Mouse (Mus musculus): ENCODE measurements around the gene Vsig1. TPM values are rescaled to one million over a fixed set of nuclear protein-coding genes. Genes with fewer than 3 reads are reported as not detected.

The Vsig1 gene
- not detected in 2 replicates for total RNA-seq (2017)

- ATAC-seq (ENCODE audit: extremely low read depth, insufficient number of reproducible peaks, low FRiP score, poor library complexity, severe bottlenecking) = no peak
Observed at GRCm38 (mm10) chrX:140907360-140907759, at the start of gene Vsig1. Vsig1 (plus strand) TSS chrX:140907608.

- no peak for ATAC-seq (ENCODE audit: extremely low read depth, insufficient number of reproducible peaks, low FRiP score, poor library complexity, severe bottlenecking)
Observed at GRCm38 (mm10) chrX:140862760-140863159, 44.6 kb upstream of the Vsig1 start.

- ATAC-seq (ENCODE audit: extremely low read depth, insufficient number of reproducible peaks, low FRiP score, poor library complexity, severe bottlenecking) = no peak
Observed at GRCm38 (mm10) chrX:140863431-140863830, 44.0 kb upstream of the Vsig1 start.

GRCm38 (mm10) chrX:140887193-140887592 is 20.2 kb upstream of the Vsig1 start:
- ATAC-seq (ENCODE audit: extremely low read depth, insufficient number of reproducible peaks, low FRiP score, poor library complexity, severe bottlenecking) = no peak

- no peak for ATAC-seq (ENCODE audit: extremely low read depth, insufficient number of reproducible peaks, low FRiP score, poor library complexity, severe bottlenecking)
Observed at GRCm38 (mm10) chrX:140891796-140892195, 15.6 kb upstream of the Vsig1 start.

GRCm38 (mm10) chrX:140903487-140903886 is 3.9 kb upstream of the Vsig1 start:
- no peak for ATAC-seq (ENCODE audit: extremely low read depth, insufficient number of reproducible peaks, low FRiP score, poor library complexity, severe bottlenecking)

GRCm38 (mm10) chrX:140921321-140921720 is 13.9 kb downstream of the Vsig1 start:
- ATAC-seq (ENCODE audit: extremely low read depth, insufficient number of reproducible peaks, low FRiP score, poor library complexity, severe bottlenecking) = no peak

- no peak for ATAC-seq (ENCODE audit: extremely low read depth, insufficient number of reproducible peaks, low FRiP score, poor library complexity, severe bottlenecking)
Observed at GRCm38 (mm10) chrX:140932066-140932465, 24.7 kb downstream of the Vsig1 start.

GRCm38 (mm10) chrX:140933263-140933662 is 25.9 kb downstream of the Vsig1 start:
- no peak for ATAC-seq (ENCODE audit: extremely low read depth, insufficient number of reproducible peaks, low FRiP score, poor library complexity, severe bottlenecking)

- no peak for ATAC-seq (ENCODE audit: extremely low read depth, insufficient number of reproducible peaks, low FRiP score, poor library complexity, severe bottlenecking)
Observed at GRCm38 (mm10) chrX:140936271-140936670, 28.9 kb downstream of the Vsig1 start.

- ATAC-seq (ENCODE audit: extremely low read depth, insufficient number of reproducible peaks, low FRiP score, poor library complexity, severe bottlenecking) = no peak
Observed at GRCm38 (mm10) chrX:140953618-140954017, 46.2 kb downstream of the Vsig1 start.

GRCm38 (mm10) chrX:140956272-140956940 is 49.0 kb downstream of the Vsig1 start, which contains the start of the genes Psmd10 and Atg4a:
Psmd10 (minus strand) TSS chrX:140956728.
Atg4a (plus strand) TSS chrX:140956907.
- peak; percentile 99 for ATAC-seq (ENCODE audit: extremely low read depth, insufficient number of reproducible peaks, low FRiP score, poor library complexity, severe bottlenecking)

- no peak for ATAC-seq (ENCODE audit: extremely low read depth, insufficient number of reproducible peaks, low FRiP score, poor library complexity, severe bottlenecking)
Observed at GRCm38 (mm10) chrX:140956959-140957358, 49.6 kb downstream of the Vsig1 start.

GRCm38 (mm10) chrX:140978943-140979342 is 71.5 kb downstream of the Vsig1 start:
- no peak for ATAC-seq (ENCODE audit: extremely low read depth, insufficient number of reproducible peaks, low FRiP score, poor library complexity, severe bottlenecking)

GRCm38 (mm10) chrX:140979546-140979945 is 72.1 kb downstream of the Vsig1 start:
- ATAC-seq (ENCODE audit: extremely low read depth, insufficient number of reproducible peaks, low FRiP score, poor library complexity, severe bottlenecking) = no peak

- no peak for ATAC-seq (ENCODE audit: extremely low read depth, insufficient number of reproducible peaks, low FRiP score, poor library complexity, severe bottlenecking)
Observed at GRCm38 (mm10) chrX:140980163-140980562, 72.8 kb downstream of the Vsig1 start.

GRCm38 (mm10) chrX:140983206-140983960 is 76.0 kb downstream of the Vsig1 start:
- no peak for ATAC-seq (ENCODE audit: extremely low read depth, insufficient number of reproducible peaks, low FRiP score, poor library complexity, severe bottlenecking)

- ATAC-seq (ENCODE audit: extremely low read depth, insufficient number of reproducible peaks, low FRiP score, poor library complexity, severe bottlenecking) = no peak
Observed at GRCm38 (mm10) chrX:140984795-140985194, 77.4 kb downstream of the Vsig1 start.

- no peak for ATAC-seq (ENCODE audit: extremely low read depth, insufficient number of reproducible peaks, low FRiP score, poor library complexity, severe bottlenecking)
Observed at GRCm38 (mm10) chrX:140985256-140985655, 77.8 kb downstream of the Vsig1 start.
